Mouse (Mus musculus): ENCODE results near the gene Pi4ka. TPM values are rescaled to one million over a fixed set of nuclear protein-coding genes. Genes with fewer than 3 reads are reported as not detected.

Pi4ka gene
- total and polyA plus RNA-seq, 3 experiments: 40.5 to 149 (median 88.4) TPM

DNA sequence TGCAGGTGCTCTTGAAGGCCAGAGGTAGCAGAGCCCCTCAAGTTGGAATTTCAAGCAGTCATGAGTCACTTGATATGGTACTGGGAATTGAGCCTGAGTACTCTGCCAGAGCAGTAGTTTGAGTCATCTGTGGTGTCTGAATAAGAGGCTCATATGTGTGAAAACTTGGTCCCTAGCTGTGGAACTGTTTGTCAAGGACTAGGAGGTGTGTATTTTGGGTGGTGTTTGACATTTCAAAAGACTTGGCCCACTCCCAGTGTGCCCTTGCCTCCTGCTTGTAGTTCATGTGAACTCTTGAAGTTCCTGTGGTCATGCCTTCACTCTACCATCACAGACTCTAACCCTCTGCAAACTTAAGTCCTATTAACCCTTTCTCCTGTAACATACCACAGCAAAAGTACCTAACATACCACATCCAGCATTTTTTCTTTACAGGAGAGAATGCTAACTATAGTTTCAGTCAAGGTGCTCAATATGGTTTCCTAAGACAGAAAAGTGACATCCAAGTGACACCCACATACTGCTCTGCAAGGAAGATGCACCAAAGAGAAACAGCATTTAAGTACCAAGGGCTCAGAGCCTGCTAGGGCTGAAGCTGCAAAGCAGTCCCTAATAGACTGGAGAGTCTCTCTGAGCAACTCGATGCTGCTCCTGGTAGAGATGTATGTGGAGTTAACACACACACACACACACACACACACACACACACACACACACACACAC, 76.1 kb downstream of the Pi4ka start:
- Histone ChIP-seq H3K27ac (ENCODE audit: insufficient read depth, low read depth) (no peak overlapping the region), H3K36me3 (replicated peaks in 1 of 2; ENCODE audit: control insufficient read depth in 1 of 2, insufficient read depth in 1 of 2, low read length in 1 of 2) (peaks cover 25 to 66% of the 10 kb centered on the region in 2 experiments), H3K79me2 (replicated peaks; ENCODE audit: control insufficient read depth, extremely low read depth, insufficient read depth, poor library complexity, severe bottlenecking) (no peaks in the 10 kb centered on the region), H3K4me1 (ENCODE audit: control insufficient read depth in 1 of 2, insufficient read depth in 2 of 2) (peaks cover 0 to 16% of the 10 kb centered on the region in 2 experiments; a peak in 2 of 4 replicates), H3K27me3 (replicated peaks) (no peaks in the 10 kb centered on the region), H3K9ac (ENCODE audit: insufficient read depth, low read depth) (no peak overlapping the region), H3K4me2 (ENCODE audit: insufficient read depth, low read depth, poor library complexity, severe bottlenecking) (no peak overlapping the region), H3K4me3 (replicated peaks in 1 of 3; ENCODE audit: low read depth in 2 of 3, low read length in 2 of 3, poor library complexity in 1 of 3) (no peak overlapping the region), H3K9me3 (replicated peaks; ENCODE audit: low read length) (no peaks in the 10 kb centered on the region)
- in situ Hi-C loops (cut with MboI; ENCODE audit: low pct_ligation_motif_present, low pct_unique_long_range_greater_than_20kb, low sequenced_read_pairs) (no loop called here), dilution Hi-C loops (cut with MboI; ENCODE audit: extremely low pct_ligation_motif_present, extremely low pct_unique_long_range_greater_than_20kb, low sequenced_read_pairs) (no loop called here)
- no peak for TF ChIP-seq NRF1 (IDR thresholded peaks at IDR 0.05; ENCODE audit: low read depth, low read length)
- no peak for TF ChIP-seq ZNF384 (IDR thresholded peaks at IDR 0.05; ENCODE audit: low read depth, low read length)
- TF ChIP-seq MAZ (IDR thresholded peaks at IDR 0.05; ENCODE audit: low read depth, low read length): no peak
- no peak for TF ChIP-seq ZMIZ1 (IDR thresholded peaks at IDR 0.05; ENCODE audit: low read depth, low read length)
- TF ChIP-seq POLR2A (IDR thresholded peaks at IDR 0.05; ENCODE audit: low read depth, low read length): no peak
- no peak for TF ChIP-seq ZKSCAN1 (IDR thresholded peaks at IDR 0.05; ENCODE audit: borderline replicate concordance, low read depth, low read length)
- no peak for TF ChIP-seq UBTF (IDR thresholded peaks at IDR 0.05; ENCODE audit: low read depth, low read length)
- TF ChIP-seq ZC3H11A (IDR thresholded peaks at IDR 0.05; ENCODE audit: low read depth, low read length): no peak
- TF ChIP-seq JUN (IDR thresholded peaks at IDR 0.05; ENCODE audit: insufficient read depth, low read depth, low read length): no peak
- no peak for TF ChIP-seq KAT2A (IDR thresholded peaks at IDR 0.05; ENCODE audit: insufficient replicate concordance, low read length)
- TF ChIP-seq EP300 (IDR thresholded peaks at IDR 0.05; ENCODE audit: low read length): no peak
- TF ChIP-seq HCFC1 (IDR thresholded peaks at IDR 0.05; ENCODE audit: low read depth, low read length): no peak
- no peak for TF ChIP-seq MYC (IDR thresholded peaks at IDR 0.05; ENCODE audit: low read depth, low read length)
- TF ChIP-seq RAD21 (IDR thresholded peaks at IDR 0.05; ENCODE audit: low read depth, low read length): no peak
- TF ChIP-seq ETS1 (conservative IDR thresholded peaks at IDR 0.05; ENCODE audit: low read depth, low read length): no peak
- TF ChIP-seq SIN3A (IDR thresholded peaks at IDR 0.05; ENCODE audit: low read length): no peak
- no peak for TF ChIP-seq TBP (conservative IDR thresholded peaks at IDR 0.05; ENCODE audit: low read depth, low read length)
- TF ChIP-seq CHD2 (IDR thresholded peaks at IDR 0.05; ENCODE audit: low read length): no peak
- TF ChIP-seq TCF12 (IDR thresholded peaks at IDR 0.05; ENCODE audit: low read depth, low read length): no peak
- no peak for DNase-seq (ENCODE audit: extremely low read depth)

DNA sequence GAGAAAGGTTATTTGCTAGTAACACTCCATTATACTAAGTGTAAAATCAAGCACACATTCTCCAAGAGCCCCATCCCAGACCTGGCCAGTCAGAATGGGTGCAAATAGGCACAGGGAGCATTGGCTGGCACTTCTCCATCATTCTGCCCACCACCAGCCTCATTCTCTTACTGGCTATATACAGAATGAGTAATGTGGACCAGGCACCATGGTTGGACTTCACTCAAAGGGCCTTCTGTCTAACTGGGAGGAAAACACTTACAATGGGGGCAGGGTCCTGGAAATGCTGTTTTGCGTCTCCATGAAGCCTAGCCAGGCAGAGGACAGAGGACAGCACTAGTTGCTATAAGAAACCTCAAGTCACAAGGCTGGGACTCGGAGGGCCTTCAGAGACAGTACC, 80.0 kb downstream of the Pi4ka start:
- in situ Hi-C loops (cut with MboI; ENCODE audit: low pct_ligation_motif_present, low pct_unique_long_range_greater_than_20kb, low sequenced_read_pairs): no loop called here

More for the DNA sequence above, 80.0 kb downstream of the Pi4ka start:
- H3K9me3 ChIP-seq (replicated peaks; ENCODE audit: low read length): no peaks in the 10 kb centered on the region
- H3K4me1 ChIP-seq (ENCODE audit: control insufficient read depth in 1 of 2, insufficient read depth in 2 of 2): no peaks in the 10 kb centered on the region
- no peak overlapping the region for H3K4me2 ChIP-seq (ENCODE audit: insufficient read depth, low read depth, poor library complexity, severe bottlenecking)
- no peak for DNase-seq (ENCODE audit: extremely low read depth)
- peaks cover 33 to 85% of the 10 kb centered on the region in 2 experiments for H3K36me3 ChIP-seq (replicated peaks in 1 of 2; ENCODE audit: control insufficient read depth in 1 of 2, insufficient read depth in 1 of 2, low read length in 1 of 2)
- H3K79me2 ChIP-seq (replicated peaks; ENCODE audit: control insufficient read depth, extremely low read depth, insufficient read depth, poor library complexity, severe bottlenecking): no peaks in the 10 kb centered on the region
- H3K4me3 ChIP-seq (replicated peaks in 1 of 3; ENCODE audit: low read depth in 2 of 3, low read length in 2 of 3, poor library complexity in 1 of 3): no peak overlapping the region
- H3K27me3 ChIP-seq (replicated peaks): no peaks in the 10 kb centered on the region
- H3K27ac ChIP-seq (ENCODE audit: insufficient read depth, low read depth): no peak overlapping the region
- dilution Hi-C loops (cut with MboI; ENCODE audit: extremely low pct_ligation_motif_present, extremely low pct_unique_long_range_greater_than_20kb, low sequenced_read_pairs): no loop called here
- no peak overlapping the region for H3K9ac ChIP-seq (ENCODE audit: insufficient read depth, low read depth)
- TF ChIP-seq JUND (conservative IDR thresholded peaks at IDR 0.05; ENCODE audit: low read depth, low read length): no peak
- no peak for TF ChIP-seq POLR2A (IDR thresholded peaks at IDR 0.05; ENCODE audit: low read depth, low read length)
- TF ChIP-seq KAT2A (IDR thresholded peaks at IDR 0.05; ENCODE audit: insufficient replicate concordance, low read length): no peak
- no peak for TF ChIP-seq UBTF (IDR thresholded peaks at IDR 0.05; ENCODE audit: low read depth, low read length)
- TF ChIP-seq USF1 (IDR thresholded peaks at IDR 0.05; ENCODE audit: low read depth, low read length): no peak
- TF ChIP-seq MEF2A (IDR thresholded peaks at IDR 0.05; ENCODE audit: borderline replicate concordance, low read depth, low read length): no peak
- no peak for TF ChIP-seq MAX (IDR thresholded peaks at IDR 0.05; ENCODE audit: low read length)
- no peak for TF ChIP-seq MAZ (IDR thresholded peaks at IDR 0.05; ENCODE audit: low read depth, low read length)
- no peak for TF ChIP-seq MYC (IDR thresholded peaks at IDR 0.05; ENCODE audit: low read depth, low read length)
- no peak for TF ChIP-seq MAFK (IDR thresholded peaks at IDR 0.05; ENCODE audit: insufficient replicate concordance, low read length)
- TF ChIP-seq NELFE (IDR thresholded peaks at IDR 0.05; ENCODE audit: low read depth, low read length): no peak
- no peak for TF ChIP-seq E2F4 (IDR thresholded peaks at IDR 0.05; ENCODE audit: insufficient replicate concordance, low read depth, low read length)
- TF ChIP-seq POLR2AphosphoS2 (IDR thresholded peaks at IDR 0.05; ENCODE audit: low read depth, low read length): no peak
- TF ChIP-seq USF2 (conservative IDR thresholded peaks at IDR 0.05; ENCODE audit: low read depth, low read length): no peak
- no peak for TF ChIP-seq PAX5 (IDR thresholded peaks at IDR 0.05; ENCODE audit: low read length)
- no peak for TF ChIP-seq ZNF384 (IDR thresholded peaks at IDR 0.05; ENCODE audit: low read depth, low read length)
- no peak for TF ChIP-seq TCF12 (IDR thresholded peaks at IDR 0.05; ENCODE audit: low read depth, low read length)
- no peak for TF ChIP-seq JUN (IDR thresholded peaks at IDR 0.05; ENCODE audit: insufficient read depth, low read depth, low read length)
- TF ChIP-seq ETS1 (conservative IDR thresholded peaks at IDR 0.05; ENCODE audit: low read depth, low read length): no peak
- TF ChIP-seq ZKSCAN1 (IDR thresholded peaks at IDR 0.05; ENCODE audit: borderline replicate concordance, low read depth, low read length): no peak

Data from CH12.LX (cell line).